Mouse (Mus musculus) bone marrow macrophage, adult 2 months (primary cell): ENCODE measurements at regions not wholly inside any gene's neighbourhood (a gene's known extent, or its start where the extent isn't known, plus 50 kb on each side); places are given as distances from the start of the nearest gene placed in this dataset.

ENCODE experiments used
- CTCF ChIP-seq: IDR thresholded peaks from 2 replicates; pipeline ENCODE4 v1.5.1; 2012; ENCODE audit warnings: low read depth, mild to moderate bottlenecking, low read length, moderate library complexity
- POLR2A ChIP-seq: IDR thresholded peaks from 2 replicates; pipeline ENCODE4 v1.6.1; 2012; ENCODE audit warnings: mild to moderate bottlenecking, low read depth, low read length, borderline replicate concordance

- TF ChIP-seq CTCF = no peak
- TF ChIP-seq POLR2A = no peak
These were observed 51.0 kb upstream of the Sstr4 start for GRCm38 (mm10) chr2:148344193-148344592.
